Mouse (Mus musculus) heart, adult 18-20 months (tissue): ENCODE results near the gene Tbc1d2. TPM values are rescaled to one million over a fixed set of nuclear protein-coding genes. Genes with fewer than 3 reads are reported as not detected.
"Not testable (repeated sequence)": the region's sequence is repeated elsewhere in the genome, so short reads cannot be mapped to it uniquely, and the experiment has no call there.

ENCODE experiments used
- DNase-seq, 2 experiments: peaks; one replicate each; pipeline ENCODE4 v3.0.0; 2021 to 2022; ENCODE audit warnings: mixed read lengths in 1 of 2
- total RNA-seq, 2 experiments: library from RNA; stranded (reverse); gene quantifications; 2 replicates each; pipeline ENCODE4 v1.2.3; 2021

Gene Tbc1d2
- total RNA-seq, 2 experiments from 2014 or later = 0.72 to 0.74 TPM

- DNase-seq = peak; percentile 22 to 76
Observed at GRCm38 (mm10) chr4:46642924-46643675, 6.9 kb downstream of the Tbc1d2 start.

- DNase-seq = no peak
Observed at GRCm38 (mm10) chr4:46641283-46641682, 8.7 kb downstream of the Tbc1d2 start.

- DNase-seq = no peak
Observed at GRCm38 (mm10) chr4:46639866-46640265, 10.1 kb downstream of the Tbc1d2 start.

- DNase-seq = not testable (repeated sequence)
Observed at GRCm38 (mm10) chr4:46637250-46637649, 12.8 kb downstream of the Tbc1d2 start.

- DNase-seq = no peak
Observed at GRCm38 (mm10) chr4:46635702-46636430, 14.1 kb downstream of the Tbc1d2 start.

- DNase-seq = no peak
Observed at GRCm38 (mm10) chr4:46634881-46635280, 15.1 kb downstream of the Tbc1d2 start.

GRCm38 (mm10) chr4:46633565-46633964, 16.4 kb downstream of the Tbc1d2 start:
- DNase-seq = not testable (repeated sequence)

GRCm38 (mm10) chr4:46632465-46632864, 17.5 kb downstream of the Tbc1d2 start:
- no peak for DNase-seq

- no peak for DNase-seq
Observed at GRCm38 (mm10) chr4:46630390-46630789, 19.6 kb downstream of the Tbc1d2 start.

GRCm38 (mm10) chr4:46628873-46629272, 21.1 kb downstream of the Tbc1d2 start:
- DNase-seq = no peak

- no peak for DNase-seq
Observed at GRCm38 (mm10) chr4:46628081-46628480, 21.9 kb downstream of the Tbc1d2 start.

- DNase-seq = no peak
Observed at GRCm38 (mm10) chr4:46625101-46625500, 24.9 kb downstream of the Tbc1d2 start.

- no peak for DNase-seq
Observed at GRCm38 (mm10) chr4:46623007-46623406, 27.0 kb downstream of the Tbc1d2 start.

GRCm38 (mm10) chr4:46620946-46621345, 29.1 kb downstream of the Tbc1d2 start:
- DNase-seq = no peak

- no peak for DNase-seq
Observed at GRCm38 (mm10) chr4:46620330-46620729, 29.7 kb downstream of the Tbc1d2 start.

GRCm38 (mm10) chr4:46618196-46618817, 31.7 kb downstream of the Tbc1d2 start:
- DNase-seq = no peak

GRCm38 (mm10) chr4:46617408-46617807, 32.6 kb downstream of the Tbc1d2 start:
- DNase-seq = no peak

- no peak for DNase-seq
Observed at GRCm38 (mm10) chr4:46614641-46615040, 35.4 kb downstream of the Tbc1d2 start.

GRCm38 (mm10) chr4:46613618-46614017, 36.4 kb downstream of the Tbc1d2 start:
- DNase-seq = no peak

GRCm38 (mm10) chr4:46611181-46611580, 38.8 kb downstream of the Tbc1d2 start:
- peak; percentile 75 to 95 for DNase-seq

- DNase-seq = no peak
Observed at GRCm38 (mm10) chr4:46607601-46608000, 42.4 kb downstream of the Tbc1d2 start.

- no peak for DNase-seq
Observed at GRCm38 (mm10) chr4:46605451-46605850, 44.6 kb downstream of the Tbc1d2 start.

GRCm38 (mm10) chr4:46602704-46603103, 47.3 kb downstream of the Tbc1d2 start:
- DNase-seq = no peak
